Mouse (Mus musculus): Measurements from ENCODE around the gene Npas2. TPM values are rescaled to one million over a fixed set of nuclear protein-coding genes. Genes with fewer than 3 reads are reported as not detected.

Gene Npas2
- polyA plus RNA-seq, 2 experiments: 0.11 TPM

DNA sequence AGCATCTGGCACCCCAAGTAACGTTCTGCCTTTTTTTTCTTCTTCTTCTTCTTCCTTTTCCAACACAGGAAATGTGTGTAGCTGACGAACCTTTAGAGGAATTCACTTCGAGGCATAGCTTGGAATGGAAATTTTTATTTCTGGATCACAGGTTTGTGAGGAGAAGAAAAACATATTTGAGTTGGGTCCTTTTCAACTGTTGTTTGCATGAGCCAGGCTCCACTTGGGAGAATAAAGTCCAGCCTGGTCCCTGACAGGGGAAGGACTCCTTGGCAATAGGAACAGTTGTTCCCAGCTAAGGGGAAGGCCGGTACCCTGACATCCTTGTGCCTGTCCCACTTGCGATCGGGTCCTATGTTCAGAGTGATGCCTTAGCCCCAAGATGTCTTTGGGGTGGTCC lies 131.7 kb downstream of the Npas2 start:
- H3K9me3 ChIP-seq (ENCODE audit: control insufficient read depth, low read length): no peaks in the 10 kb centered on the region
- ATAC-seq (ENCODE audit: insufficient read depth): no peak
- no peak overlapping the region for H3K9ac ChIP-seq (replicated peaks)
- H3K27ac ChIP-seq: no peak overlapping the region
- H3K27me3 ChIP-seq (ENCODE audit: control insufficient read depth, insufficient read depth, low read length): no peaks in the 10 kb centered on the region
- WGBS (ENCODE audit: insufficient replicate concordance): 66% methylated on average over 6 of the region's 6 CpGs
- H3K4me2 ChIP-seq (ENCODE audit: low read depth): no peak overlapping the region
- no peaks in the 10 kb centered on the region for H3K4me1 ChIP-seq (replicated peaks; ENCODE audit: control insufficient read depth in 2 of 2, insufficient read depth in 2 of 2, low read length in 1 of 2)
- no peak for DNase-seq (ENCODE audit: low read depth in 3 of 3, low spot score in 3 of 3)
- no peaks in the 10 kb centered on the region for H3K36me3 ChIP-seq (replicated peaks; ENCODE audit: control insufficient read depth, insufficient read depth, low read depth)
- no peak for TF ChIP-seq EP300 (IDR thresholded peaks at IDR 0.05; ENCODE audit: low read depth)
- no peak for TF ChIP-seq CTCF (IDR thresholded peaks at IDR 0.05; ENCODE audit: low read depth)
- H3K4me3 ChIP-seq (ENCODE audit: insufficient read depth in 1 of 2, low read depth in 2 of 2, low read length in 2 of 2): no peak overlapping the region

DNA sequence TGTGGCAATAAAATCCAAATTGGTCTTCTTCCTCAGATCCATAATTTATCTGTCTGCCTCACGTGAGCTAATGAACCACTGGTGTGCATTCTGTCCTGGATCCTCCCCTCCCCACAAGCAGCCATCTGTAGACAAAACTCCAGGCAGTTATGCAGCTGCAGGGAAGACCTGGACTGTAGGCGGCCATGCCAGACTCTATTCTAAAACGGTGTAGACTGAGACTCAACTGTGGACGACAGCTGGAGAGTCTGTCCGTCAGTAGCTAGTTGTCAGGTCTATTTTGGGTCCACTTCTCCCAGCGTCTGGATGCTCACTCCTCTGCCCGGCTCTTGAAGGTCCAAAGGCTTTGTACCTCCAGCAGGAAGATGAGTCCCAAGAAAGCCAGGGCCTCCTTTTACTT lies 134.0 kb downstream of the Npas2 start:
- no peak overlapping the region for H3K9ac ChIP-seq (replicated peaks)
- TF ChIP-seq EP300 (IDR thresholded peaks at IDR 0.05; ENCODE audit: low read depth): no peak
- TF ChIP-seq CTCF (IDR thresholded peaks at IDR 0.05; ENCODE audit: low read depth): no peak
- H3K4me1 ChIP-seq (replicated peaks; ENCODE audit: control insufficient read depth in 2 of 2, insufficient read depth in 2 of 2, low read length in 1 of 2): no peaks in the 10 kb centered on the region
- H3K27me3 ChIP-seq (ENCODE audit: control insufficient read depth, insufficient read depth, low read length): no peaks in the 10 kb centered on the region
- no peaks in the 10 kb centered on the region for H3K9me3 ChIP-seq (ENCODE audit: control insufficient read depth, low read length)
- 65% methylated on average over 7 of the region's 7 CpGs for WGBS (ENCODE audit: insufficient replicate concordance)
- no peak for DNase-seq (ENCODE audit: low read depth in 3 of 3, low spot score in 3 of 3)
- no peak overlapping the region for H3K4me2 ChIP-seq (ENCODE audit: low read depth)
- no peak overlapping the region for H3K4me3 ChIP-seq (ENCODE audit: insufficient read depth in 1 of 2, low read depth in 2 of 2, low read length in 2 of 2)
- no peak for ATAC-seq (ENCODE audit: insufficient read depth)
- H3K36me3 ChIP-seq (replicated peaks; ENCODE audit: control insufficient read depth, insufficient read depth, low read depth): no peaks in the 10 kb centered on the region
- no peak overlapping the region for H3K27ac ChIP-seq

DNA sequence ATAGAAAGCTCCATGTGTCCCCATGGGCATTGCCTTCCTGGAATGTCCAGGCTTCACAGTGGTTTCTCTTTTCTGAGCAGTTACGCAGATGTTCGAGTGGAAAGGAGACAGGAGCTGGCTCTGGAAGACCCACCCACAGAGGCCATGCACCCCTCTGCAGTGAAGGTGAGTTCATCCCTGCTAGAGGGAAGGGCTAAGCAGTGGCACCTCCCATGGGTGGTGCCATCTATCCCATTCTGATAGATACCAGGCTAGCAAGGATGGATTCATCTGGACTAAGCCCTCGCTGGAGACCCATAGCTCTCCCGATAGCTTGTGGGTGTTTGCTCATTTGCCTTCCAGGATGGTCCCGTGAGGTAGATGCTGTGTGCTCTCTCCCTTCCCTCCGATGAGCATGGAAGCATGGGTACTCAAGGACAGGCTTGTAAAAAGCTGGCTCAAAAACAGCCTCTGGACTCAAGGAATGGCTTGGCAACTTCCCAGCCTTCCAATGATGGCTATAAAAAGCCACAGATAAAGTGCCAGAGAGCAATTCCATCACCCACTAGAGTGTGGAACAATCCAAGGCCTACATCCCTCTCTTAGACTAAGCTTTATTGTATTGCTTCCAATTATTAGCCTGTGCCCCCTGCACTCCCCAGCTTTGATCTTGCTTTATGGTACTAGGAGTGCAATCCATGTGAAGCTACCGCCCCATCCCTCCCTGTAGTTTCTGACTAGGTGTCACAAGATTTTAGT lies 137.5 kb downstream of the Npas2 start:
- Histone ChIP-seq H3K36me3 (replicated peaks; ENCODE audit: control insufficient read depth, insufficient read depth, low read depth) (no peaks in the 10 kb centered on the region), H3K9ac (replicated peaks) (no peak overlapping the region), H3K27me3 (ENCODE audit: control insufficient read depth, insufficient read depth, low read length) (no peaks in the 10 kb centered on the region), H3K9me3 (ENCODE audit: control insufficient read depth, low read length) (no peaks in the 10 kb centered on the region), H3K27ac (no peak overlapping the region), H3K4me3 (ENCODE audit: insufficient read depth in 1 of 2, low read depth in 2 of 2, low read length in 2 of 2) (no peak overlapping the region), H3K4me2 (ENCODE audit: low read depth) (no peak overlapping the region), H3K4me1 (replicated peaks; ENCODE audit: control insufficient read depth in 2 of 2, insufficient read depth in 2 of 2, low read length in 1 of 2) (no peaks in the 10 kb centered on the region)
- ATAC-seq (ENCODE audit: insufficient read depth) (no peak), DNase-seq (ENCODE audit: low read depth in 3 of 3, low spot score in 3 of 3) (no peak)
- TF ChIP-seq CTCF (IDR thresholded peaks at IDR 0.05; ENCODE audit: low read depth) (no peak), EP300 (IDR thresholded peaks at IDR 0.05; ENCODE audit: low read depth) (no peak)
- WGBS (ENCODE audit: insufficient replicate concordance): 76% methylated on average over 7 of the region's 7 CpGs

DNA sequence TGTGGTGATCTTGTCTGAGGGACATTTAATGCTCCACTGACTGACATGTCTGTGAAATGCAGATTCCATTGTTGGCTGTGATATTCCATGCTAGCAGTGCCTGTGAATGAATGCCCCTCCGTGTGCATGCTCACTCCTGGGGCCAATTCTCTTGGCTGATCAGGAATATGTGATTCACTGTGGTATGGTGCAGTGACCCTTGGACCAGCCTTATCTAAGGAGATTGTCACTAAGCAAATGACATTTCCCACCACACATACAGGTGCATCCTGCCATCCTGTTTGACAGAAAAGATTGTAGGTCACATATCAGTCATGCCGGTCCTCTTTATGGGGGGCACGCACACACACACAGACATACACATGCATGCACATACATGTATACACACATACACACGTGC lies 138.9 kb downstream of the Npas2 start:
- no peak for ATAC-seq (ENCODE audit: insufficient read depth)

DNA sequence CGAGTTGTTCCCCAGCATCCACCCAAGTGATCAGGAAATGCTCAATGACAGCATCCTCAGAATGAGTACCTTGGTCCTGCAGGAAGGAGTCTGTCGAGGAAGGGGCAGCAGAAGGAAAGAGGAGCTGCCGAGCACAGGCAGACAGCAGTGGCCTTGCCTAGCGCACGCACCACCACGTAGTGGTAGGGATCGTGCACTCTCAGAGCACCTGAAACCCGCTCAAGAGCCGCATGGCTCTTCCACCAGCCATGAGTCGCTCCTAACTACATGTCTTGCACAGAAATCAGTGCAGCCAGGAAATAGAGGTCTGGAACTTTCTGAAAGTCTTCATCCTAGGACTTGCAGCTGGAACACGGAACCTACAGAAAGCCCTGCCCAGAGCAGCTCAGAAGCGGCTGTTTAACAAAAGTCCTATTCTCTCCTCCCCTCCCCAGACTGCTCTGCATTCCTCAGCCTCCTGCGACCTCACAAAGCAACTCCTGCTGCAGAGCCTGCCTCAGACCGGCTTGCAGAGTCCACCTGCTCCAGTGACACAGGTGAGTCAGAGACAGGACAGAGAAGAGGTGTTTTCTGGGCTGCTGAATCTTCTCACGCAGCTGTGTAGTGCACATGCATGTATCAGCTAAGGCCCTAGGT lies 142.1 kb downstream of the Npas2 start:
- Histone ChIP-seq H3K4me1 (replicated peaks; ENCODE audit: control insufficient read depth in 2 of 2, insufficient read depth in 2 of 2, low read length in 1 of 2) (no peaks in the 10 kb centered on the region), H3K4me3 (ENCODE audit: insufficient read depth in 1 of 2, low read depth in 2 of 2, low read length in 2 of 2) (no peak overlapping the region), H3K27ac (no peak overlapping the region), H3K36me3 (replicated peaks; ENCODE audit: control insufficient read depth, insufficient read depth, low read depth) (no peaks in the 10 kb centered on the region), H3K9me3 (ENCODE audit: control insufficient read depth, low read length) (no peaks in the 10 kb centered on the region), H3K9ac (replicated peaks) (no peak overlapping the region), H3K4me2 (ENCODE audit: low read depth) (no peak overlapping the region), H3K27me3 (ENCODE audit: control insufficient read depth, insufficient read depth, low read length) (no peaks in the 10 kb centered on the region)
- WGBS (ENCODE audit: insufficient replicate concordance): 34% methylated on average over 15 of the region's 15 CpGs
- no peak for TF ChIP-seq CTCF (IDR thresholded peaks at IDR 0.05; ENCODE audit: low read depth)
- TF ChIP-seq EP300 (IDR thresholded peaks at IDR 0.05; ENCODE audit: low read depth): no peak
- no peak for ATAC-seq (ENCODE audit: insufficient read depth)
- DNase-seq (ENCODE audit: low read depth in 3 of 3, low spot score in 3 of 3): no peak

More for the DNA sequence above, 138.9 kb downstream of the Npas2 start:
- TF ChIP-seq CTCF (IDR thresholded peaks at IDR 0.05; ENCODE audit: low read depth) (no peak), EP300 (IDR thresholded peaks at IDR 0.05; ENCODE audit: low read depth) (no peak)
- H3K27ac ChIP-seq: no peak overlapping the region
- DNase-seq (ENCODE audit: low read depth in 3 of 3, low spot score in 3 of 3): no peak
- H3K9ac ChIP-seq (replicated peaks): no peak overlapping the region
- H3K4me3 ChIP-seq (ENCODE audit: insufficient read depth in 1 of 2, low read depth in 2 of 2, low read length in 2 of 2): no peak overlapping the region
- H3K27me3 ChIP-seq (ENCODE audit: control insufficient read depth, insufficient read depth, low read length): no peaks in the 10 kb centered on the region
- no peaks in the 10 kb centered on the region for H3K4me1 ChIP-seq (replicated peaks; ENCODE audit: control insufficient read depth in 2 of 2, insufficient read depth in 2 of 2, low read length in 1 of 2)
- H3K36me3 ChIP-seq (replicated peaks; ENCODE audit: control insufficient read depth, insufficient read depth, low read depth): no peaks in the 10 kb centered on the region
- H3K9me3 ChIP-seq (ENCODE audit: control insufficient read depth, low read length): no peaks in the 10 kb centered on the region
- 54% methylated on average over 4 of the region's 4 CpGs for WGBS (ENCODE audit: insufficient replicate concordance)
- no peak overlapping the region for H3K4me2 ChIP-seq (ENCODE audit: low read depth)
